Mouse (Mus musculus): ENCODE results near the gene Gm37240. TPM values are rescaled to one million over a fixed set of nuclear protein-coding genes. Genes with fewer than 3 reads are reported as not detected.
"Not testable (repeated sequence)": the region's sequence is repeated elsewhere in the genome, so short reads cannot be mapped to it uniquely, and the experiment has no call there.

The Gm37240 gene
- polyA plus RNA-seq, 1 experiment from 2014 or later = 3.0 TPM

DNA sequence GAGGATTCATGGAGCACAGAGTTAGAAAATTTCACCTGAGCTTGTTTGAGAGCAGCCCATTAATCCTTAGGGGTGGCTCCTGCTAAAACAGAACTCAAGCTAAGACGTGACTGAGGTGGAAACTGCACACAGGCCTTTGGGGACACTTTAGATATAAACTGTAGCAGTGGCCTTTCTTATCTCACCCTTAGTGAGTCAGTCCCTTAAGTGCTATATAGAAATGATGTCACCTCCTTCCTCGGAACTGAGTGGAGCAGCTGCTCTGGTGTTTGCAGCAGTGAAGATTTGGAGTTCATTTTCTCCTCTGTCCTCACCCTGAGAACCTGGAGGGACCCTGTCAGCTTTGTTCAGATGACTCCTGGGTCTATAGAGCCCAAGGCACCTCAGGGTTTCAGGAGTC, 298.6 kb downstream of the Gm37240 start:
- WGBS = 19% methylated on average over 2 of the region's 2 CpGs
- Histone ChIP-seq H3K27me3 (ENCODE audit: insufficient read depth, poor library complexity, severe bottlenecking) (no peaks in the 10 kb centered on the region), H3K27ac (peak overlapping the region; percentile 82), H3K36me3 (no peaks in the 10 kb centered on the region; the same call in 1 of the 2 replicates), H3K4me1 (peaks cover 32% of the 10 kb centered on the region), H3K9me3 (no peaks in the 10 kb centered on the region), H3K4me3 (no peak overlapping the region)
- DNase-seq (ENCODE audit: low spot score) = peak; percentile 79

DNA sequence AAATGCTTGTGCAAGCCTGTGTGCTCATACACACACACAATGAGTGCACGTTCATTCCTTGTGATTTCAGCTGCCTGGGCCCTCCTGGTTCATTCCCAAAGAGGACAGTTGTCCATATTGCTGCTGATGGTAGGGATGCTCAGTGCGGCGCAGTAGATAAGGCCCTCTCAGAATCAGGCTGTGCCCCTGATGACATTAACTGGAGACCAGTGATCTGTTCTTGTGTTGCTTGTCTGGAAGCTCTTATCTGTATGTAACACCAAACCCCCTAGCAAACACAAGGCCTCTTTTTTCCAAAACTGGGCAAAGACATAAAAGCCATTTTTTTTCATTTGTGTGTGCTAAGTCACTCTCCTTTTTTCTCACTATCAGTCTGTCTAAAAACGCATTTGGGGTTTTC, 302.4 kb downstream of the Gm37240 start:
- Histone ChIP-seq H3K4me3 (no peak overlapping the region), H3K27ac (no peak overlapping the region), H3K36me3 (no peaks in the 10 kb centered on the region; the same call in 1 of the 2 replicates), H3K4me1 (peaks cover 15% of the 10 kb centered on the region), H3K9me3 (no peaks in the 10 kb centered on the region), H3K27me3 (ENCODE audit: insufficient read depth, poor library complexity, severe bottlenecking) (no peaks in the 10 kb centered on the region)
- peak; percentile 80 for DNase-seq (ENCODE audit: low spot score)
- WGBS = 63% methylated on average over 4 of the region's 4 CpGs

DNA sequence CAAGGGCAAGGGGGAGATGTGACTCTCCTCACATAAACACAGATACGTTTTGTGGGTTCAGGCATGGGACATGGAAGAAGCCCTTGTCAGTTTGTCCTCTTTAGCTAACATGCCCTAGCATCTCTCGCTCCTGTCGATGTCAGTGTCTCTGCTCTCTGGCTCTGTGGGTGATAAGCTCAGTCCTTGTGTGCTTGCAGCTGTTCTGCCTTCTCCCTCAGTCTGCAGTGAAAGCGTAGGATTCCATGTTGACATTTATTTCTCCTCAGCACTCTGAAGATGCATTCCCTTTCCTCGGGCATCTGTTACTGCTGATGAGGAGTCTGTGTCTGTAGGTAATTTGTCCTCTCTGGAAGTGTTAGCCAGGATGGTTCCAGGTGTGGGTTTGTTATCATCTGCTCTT, 304.1 kb downstream of the Gm37240 start:
- Histone ChIP-seq H3K27me3 (ENCODE audit: insufficient read depth, poor library complexity, severe bottlenecking) (no peaks in the 10 kb centered on the region), H3K4me3 (no peak overlapping the region), H3K9me3 (no peaks in the 10 kb centered on the region), H3K4me1 (no peaks in the 10 kb centered on the region), H3K27ac (no peak overlapping the region), H3K36me3 (no peaks in the 10 kb centered on the region; the same call in 1 of the 2 replicates)
- WGBS = 77% methylated on average over 5 of the region's 5 CpGs
- DNase-seq (ENCODE audit: low spot score) = no peak

DNA sequence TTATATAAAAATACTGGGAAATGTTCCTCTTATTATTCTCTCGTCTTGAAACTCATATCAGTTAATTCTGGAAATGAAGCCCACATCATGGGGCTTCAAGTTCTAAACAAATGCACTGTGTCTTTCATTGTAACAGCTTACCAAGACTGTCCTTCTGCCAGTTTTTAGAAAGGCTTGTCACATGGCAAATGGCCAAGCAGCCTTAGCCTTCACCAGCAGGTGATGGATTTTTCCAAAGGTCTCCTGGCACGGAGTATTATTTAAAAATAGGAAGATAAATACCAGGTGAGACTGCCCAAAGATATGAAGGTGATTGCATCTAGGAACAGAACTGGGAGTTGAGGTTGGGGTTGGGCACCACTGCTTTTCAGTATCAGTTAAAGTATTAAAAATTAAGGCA, 304.6 kb downstream of the Gm37240 start:
- Histone ChIP-seq H3K4me3 (no peak overlapping the region), H3K27ac (no peak overlapping the region), H3K27me3 (ENCODE audit: insufficient read depth, poor library complexity, severe bottlenecking) (no peaks in the 10 kb centered on the region), H3K4me1 (no peaks in the 10 kb centered on the region), H3K36me3 (no peaks in the 10 kb centered on the region; the same call in 1 of the 2 replicates), H3K9me3 (no peaks in the 10 kb centered on the region)
- no peak for DNase-seq (ENCODE audit: low spot score)
- whole genome bisulfite sequencing = 77% methylated on average over 2 of the region's 2 CpGs

DNA sequence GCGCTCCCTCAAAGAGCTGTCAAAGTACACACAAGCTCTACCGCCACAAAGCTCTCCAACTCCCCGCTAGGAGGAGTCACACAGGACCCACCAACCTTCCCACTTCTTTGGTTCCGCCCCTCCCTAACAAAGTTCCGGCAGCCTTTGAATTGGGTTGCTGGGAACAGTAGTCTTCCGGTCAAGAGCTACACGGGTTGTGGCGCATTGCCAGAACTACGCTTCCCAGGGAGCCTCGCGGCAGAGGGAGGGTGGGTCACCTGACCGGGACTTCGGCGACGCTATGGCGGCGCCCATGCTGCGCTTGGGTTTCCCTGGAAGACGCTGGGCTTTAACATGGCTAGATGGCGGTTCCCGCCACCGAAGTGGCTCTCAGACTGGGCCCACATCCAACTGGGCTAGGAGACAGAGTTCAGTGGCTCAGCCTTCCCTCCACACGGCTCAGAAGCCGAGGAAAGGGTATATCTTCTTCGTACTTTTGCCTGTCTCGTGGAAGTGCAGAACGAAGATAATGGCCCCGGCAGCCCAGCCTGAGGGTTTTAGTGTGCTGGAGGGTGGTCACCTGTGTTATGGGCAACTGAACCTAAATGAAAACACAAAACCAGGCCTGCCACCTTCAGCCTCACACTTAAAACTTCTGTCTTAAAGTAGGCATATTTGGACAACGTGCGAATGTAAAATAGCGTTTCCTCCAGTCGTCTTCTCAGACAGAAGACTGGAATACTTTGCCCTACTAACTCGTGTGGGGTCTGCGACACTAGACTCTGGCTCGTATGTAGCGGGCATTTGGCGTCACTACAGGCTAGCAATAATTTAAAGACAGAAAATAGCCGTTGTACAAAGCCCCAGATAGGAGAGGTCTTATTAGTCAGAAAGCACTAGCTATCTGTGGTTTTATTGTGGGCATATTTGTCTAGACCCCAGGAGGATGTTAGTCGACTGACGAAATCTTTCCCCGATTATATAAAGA, 313.2 kb downstream of the Gm37240 start, which contains the start of gene Gatb:
TSS of gene Gatb (plus strand) at position 256 of the 967 bp plus-strand sequence.
- no peaks in the 10 kb centered on the region for H3K36me3 ChIP-seq
- peak; percentile 99 for DNase-seq (ENCODE audit: low spot score)
- 3% methylated on average over 41 of the region's 41 CpGs for WGBS
- no peaks in the 10 kb centered on the region for H3K9me3 ChIP-seq
- peak within 1 kb of the TSS; percentile 96 for H3K27ac ChIP-seq
- H3K4me3 ChIP-seq = peak within 1 kb of the TSS; percentile 84
- H3K27me3 ChIP-seq (ENCODE audit: insufficient read depth, poor library complexity, severe bottlenecking) = no peaks in the 10 kb centered on the region
- H3K4me1 ChIP-seq = no peaks in the 10 kb centered on the region

DNA sequence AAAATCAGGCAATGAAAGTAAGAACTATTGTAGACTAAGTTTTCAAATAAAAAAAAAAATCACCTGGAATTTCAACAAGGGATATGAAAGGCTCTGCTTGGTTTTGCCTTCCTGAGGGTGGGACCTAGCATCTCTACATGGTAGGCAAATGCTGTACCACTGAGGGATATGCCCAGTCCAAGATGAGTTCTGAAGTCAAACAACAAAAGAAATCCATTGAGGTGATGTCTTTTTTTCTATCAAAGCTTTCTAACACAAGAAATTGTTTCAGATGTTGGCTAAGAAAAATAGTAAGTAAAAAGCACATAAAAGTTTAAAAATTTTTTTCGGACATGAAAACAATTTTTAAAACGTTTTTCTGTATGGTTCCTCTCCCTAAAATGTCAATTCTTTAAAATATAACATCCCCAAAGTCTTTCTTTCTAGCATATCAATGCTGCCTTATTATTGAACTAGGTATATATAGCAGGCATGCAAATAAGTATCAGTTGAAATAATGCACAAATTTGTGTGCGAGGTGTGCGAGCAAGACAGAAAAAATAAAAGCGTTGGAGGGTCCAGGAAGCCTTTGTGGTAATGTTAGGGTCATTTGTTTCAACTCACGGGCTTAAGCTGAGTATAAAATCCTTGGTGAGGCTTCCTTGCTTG, 314.0 kb downstream of the Gm37240 start:
- H3K27ac ChIP-seq = peak overlapping the region; percentile 96
- H3K4me3 ChIP-seq = peak overlapping the region; percentile 84
- no peaks in the 10 kb centered on the region for H3K27me3 ChIP-seq (ENCODE audit: insufficient read depth, poor library complexity, severe bottlenecking)
- no peaks in the 10 kb centered on the region for H3K4me1 ChIP-seq
- H3K36me3 ChIP-seq = no peaks in the 10 kb centered on the region
- no peaks in the 10 kb centered on the region for H3K9me3 ChIP-seq
- no peak for DNase-seq (ENCODE audit: low spot score)
- 24% methylated on average over 6 of the region's 6 CpGs for WGBS

DNA sequence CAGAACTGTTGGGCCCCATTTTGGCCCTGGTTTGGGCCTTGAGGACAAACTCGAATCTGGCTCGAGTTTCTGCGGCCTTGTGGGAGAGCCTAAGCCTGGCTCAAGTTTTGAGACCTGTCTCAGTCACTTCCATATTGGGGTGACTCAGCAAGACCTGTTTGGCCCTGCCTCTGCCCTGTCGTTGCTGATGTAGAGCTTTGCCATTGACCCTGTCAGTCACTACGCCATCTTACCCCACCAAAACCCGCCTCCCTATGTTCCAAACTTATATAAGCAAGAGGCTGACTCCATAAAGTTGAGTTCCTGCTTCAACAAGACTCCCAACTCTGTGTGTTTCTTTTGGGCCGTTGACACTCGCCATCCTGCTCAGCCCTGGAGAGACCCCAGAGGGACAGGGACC, 314.8 kb downstream of the Gm37240 start:
- not testable (repeated sequence) for H3K27ac ChIP-seq; H3K9me3 ChIP-seq; H3K27me3 ChIP-seq (ENCODE audit: insufficient read depth, poor library complexity, severe bottlenecking); H3K4me1 ChIP-seq; DNase-seq (ENCODE audit: low spot score); H3K36me3 ChIP-seq; H3K4me3 ChIP-seq
- 86% methylated on average over 8 of the region's 8 CpGs for WGBS

DNA sequence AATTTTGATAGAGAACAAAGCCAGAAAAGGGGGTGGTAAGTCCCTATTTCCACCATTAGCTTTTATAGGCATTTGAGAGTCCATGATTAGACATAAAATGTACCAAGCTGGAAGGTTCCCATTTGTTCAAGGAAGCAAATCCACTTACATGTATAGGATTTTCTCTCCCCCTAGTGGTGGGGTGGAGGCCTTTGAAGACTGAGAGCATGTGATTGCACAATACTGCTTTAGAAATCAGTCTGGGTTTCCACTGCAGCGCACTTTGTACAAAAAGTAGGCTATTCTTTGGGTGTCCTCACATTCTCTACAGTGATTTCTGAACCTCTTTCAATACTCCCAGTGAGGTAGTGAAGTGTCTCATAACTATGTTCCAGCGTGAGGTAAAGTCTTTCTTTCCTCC, 316.0 kb downstream of the Gm37240 start:
- WGBS = 69% methylated on average over 2 of the region's 2 CpGs
- H3K27ac ChIP-seq = no peak overlapping the region
- no peak for DNase-seq (ENCODE audit: low spot score)
- no peaks in the 10 kb centered on the region for H3K36me3 ChIP-seq
- H3K9me3 ChIP-seq = no peaks in the 10 kb centered on the region
- no peak overlapping the region for H3K4me3 ChIP-seq
- no peaks in the 10 kb centered on the region for H3K27me3 ChIP-seq (ENCODE audit: insufficient read depth, poor library complexity, severe bottlenecking)
- H3K4me1 ChIP-seq = no peaks in the 10 kb centered on the region

DNA sequence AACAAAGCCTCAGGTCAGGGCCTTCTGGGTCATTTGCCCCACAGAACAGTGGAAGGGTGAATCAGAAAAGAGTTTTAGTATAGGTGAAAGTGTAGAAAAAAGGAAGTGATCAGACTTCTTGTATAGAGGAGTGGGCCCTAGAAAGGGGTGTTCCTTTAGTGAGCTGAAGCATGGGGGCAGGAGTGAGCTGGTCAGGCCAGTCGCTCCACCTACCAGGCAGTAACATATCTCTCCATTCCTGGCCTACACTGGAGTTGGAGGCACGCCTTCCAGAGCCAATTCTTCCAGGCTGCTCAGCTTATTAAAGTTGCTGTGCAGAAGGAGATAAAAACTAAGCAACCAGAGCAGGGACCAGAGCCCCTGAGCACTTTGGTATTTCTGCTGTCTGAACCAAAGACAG, 322.7 kb downstream of the Gm37240 start:
- DNase-seq (ENCODE audit: low spot score) = no peak
- no peak overlapping the region for H3K27ac ChIP-seq
- 0 out of 2 replicates have a peak, but pooled peaks cover 6% of the 10 kb centered on the region for H3K4me1 ChIP-seq
- 32% methylated on average over 2 of the region's 2 CpGs for WGBS
- H3K36me3 ChIP-seq = no peaks in the 10 kb centered on the region
- H3K9me3 ChIP-seq = no peaks in the 10 kb centered on the region
- H3K4me3 ChIP-seq = no peak overlapping the region
- no peaks in the 10 kb centered on the region for H3K27me3 ChIP-seq (ENCODE audit: insufficient read depth, poor library complexity, severe bottlenecking)

DNA sequence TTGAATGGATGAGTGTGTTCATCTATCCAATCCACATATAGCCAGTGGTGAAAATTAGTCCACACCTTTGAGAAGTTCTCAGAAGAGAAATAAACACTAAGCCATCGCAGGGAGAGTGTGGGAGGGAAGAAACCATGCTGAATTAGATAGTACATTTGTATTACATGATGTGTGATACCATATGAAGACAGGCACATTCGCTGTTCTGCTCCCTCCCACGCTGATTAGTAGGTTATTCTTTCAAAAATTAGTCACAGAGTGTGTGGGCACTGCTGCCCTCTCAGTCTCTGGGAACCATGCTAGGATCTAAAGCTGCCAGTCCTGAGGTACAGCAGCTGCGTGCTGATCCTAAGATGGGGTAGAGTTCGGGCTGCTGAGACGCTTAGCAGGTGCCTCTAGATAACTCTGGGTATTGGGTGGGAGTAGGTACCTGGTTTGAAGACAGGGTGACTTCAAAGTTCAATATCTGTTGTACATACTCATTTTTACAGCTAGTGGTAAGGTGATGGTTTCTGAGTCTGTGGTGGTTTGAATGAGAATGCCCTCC, 333.5 kb downstream of the Gm37240 start:
- 80% methylated on average over 6 of the region's 6 CpGs for WGBS
- no peaks in the 10 kb centered on the region for H3K36me3 ChIP-seq
- H3K9me3 ChIP-seq = no peaks in the 10 kb centered on the region
- no peak for DNase-seq (ENCODE audit: low spot score)
- no peak overlapping the region for H3K27ac ChIP-seq
- H3K4me1 ChIP-seq = peaks cover 22% of the 10 kb centered on the region
- H3K4me3 ChIP-seq = no peak overlapping the region
- H3K27me3 ChIP-seq (ENCODE audit: insufficient read depth, poor library complexity, severe bottlenecking) = no peaks in the 10 kb centered on the region

DNA sequence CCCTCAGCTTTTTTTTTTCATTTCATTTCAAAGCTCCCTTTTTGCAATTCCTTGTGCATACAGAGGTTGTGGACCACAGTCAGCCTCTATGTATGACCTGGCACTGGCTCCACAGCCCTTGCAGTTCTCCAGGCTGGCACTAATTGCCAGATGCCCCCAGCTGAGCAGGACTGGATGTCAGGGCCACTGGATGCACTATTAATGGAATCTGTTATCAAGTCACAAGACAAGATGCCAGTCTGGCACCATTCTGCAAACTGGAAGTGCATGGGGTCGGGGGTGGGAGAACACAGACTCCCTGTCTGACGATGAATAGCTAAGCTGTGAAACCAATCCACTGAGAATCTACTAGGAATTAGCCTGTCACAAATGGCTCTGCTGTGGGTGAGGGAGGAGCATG, 336.0 kb downstream of the Gm37240 start:
- Histone ChIP-seq H3K4me1 (peaks cover 22% of the 10 kb centered on the region), H3K9me3 (no peaks in the 10 kb centered on the region), H3K27ac (no peak overlapping the region), H3K4me3 (no peak overlapping the region), H3K36me3 (no peaks in the 10 kb centered on the region), H3K27me3 (ENCODE audit: insufficient read depth, poor library complexity, severe bottlenecking) (no peaks in the 10 kb centered on the region)
- 51% methylated on average over 2 of the region's 2 CpGs for WGBS
- no peak for DNase-seq (ENCODE audit: low spot score)

DNA sequence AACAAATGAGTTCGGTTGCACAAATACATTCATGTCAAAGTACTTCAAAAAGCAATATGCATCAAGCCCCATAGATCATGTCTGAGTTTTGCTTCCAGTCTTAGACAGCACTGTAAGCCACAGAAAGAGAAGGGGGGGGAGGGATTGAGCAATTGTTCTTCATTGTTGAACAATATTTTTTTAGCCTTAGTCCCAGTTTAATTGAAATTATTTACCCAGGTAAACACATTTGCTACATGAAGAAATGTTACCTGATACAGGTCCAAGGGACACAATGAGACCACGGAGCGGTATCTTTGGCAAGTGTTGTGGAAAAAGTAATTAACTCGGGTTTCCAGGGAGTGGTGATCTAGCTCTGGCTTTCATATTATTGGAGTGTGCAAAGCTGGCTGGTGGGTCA, 337.0 kb downstream of the Gm37240 start:
- Histone ChIP-seq H3K27ac (no peak overlapping the region), H3K4me3 (no peak overlapping the region), H3K9me3 (no peaks in the 10 kb centered on the region), H3K27me3 (ENCODE audit: insufficient read depth, poor library complexity, severe bottlenecking) (no peaks in the 10 kb centered on the region), H3K36me3 (no peaks in the 10 kb centered on the region), H3K4me1 (peaks cover 22% of the 10 kb centered on the region)
- DNase-seq (ENCODE audit: low spot score) = no peak
- 81% methylated on average over 4 of the region's 4 CpGs for WGBS

DNA sequence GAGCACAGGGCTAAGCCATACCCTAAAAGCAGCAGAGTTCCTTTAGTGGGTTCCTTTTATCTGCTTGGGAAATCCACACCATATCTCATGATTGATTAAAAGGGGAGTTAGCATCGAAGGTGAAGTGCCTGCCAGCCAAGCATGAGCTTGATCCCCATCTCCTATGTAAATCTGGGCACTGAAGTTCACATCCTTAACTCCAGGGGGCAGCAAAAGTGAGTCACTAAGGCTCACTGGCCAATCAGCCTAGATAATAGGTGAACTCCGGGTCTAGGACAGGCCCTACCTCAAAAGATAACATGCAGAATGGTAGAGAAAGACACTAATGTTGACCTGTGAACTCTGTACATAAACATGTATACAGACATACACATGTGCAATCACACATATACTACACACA, 343.7 kb downstream of the Gm37240 start:
- Histone ChIP-seq H3K4me1 (no peaks in the 10 kb centered on the region), H3K27me3 (ENCODE audit: insufficient read depth, poor library complexity, severe bottlenecking) (no peaks in the 10 kb centered on the region), H3K27ac (no peak overlapping the region), H3K9me3 (no peaks in the 10 kb centered on the region), H3K4me3 (no peak overlapping the region), H3K36me3 (no peaks in the 10 kb centered on the region)
- 51% methylated on average over 2 of the region's 2 CpGs for WGBS
- DNase-seq (ENCODE audit: low spot score) = no peak
